Mouse (Mus musculus) liver, embryonic 11.5 days (tissue): ENCODE results near the gene Zfp709. TPM values are rescaled to one million over a fixed set of nuclear protein-coding genes. Genes with fewer than 3 reads are reported as not detected.
A peak's percentile ranks its signal among the peaks of the same experiment; 100 is the strongest.
"Not testable (repeated sequence)": the region's sequence is repeated elsewhere in the genome, so short reads cannot be mapped to it uniquely, and the experiment has no call there.

ENCODE experiments used
- ATAC-seq: fragments of 200-750 bp; cut with Nextera tagmentation; replicated peaks from 2 replicates; pipeline ENCODE4 v1.8.0; 2017; ENCODE audit warnings: moderate number of reproducible peaks, mild to moderate bottlenecking, moderate TSS enrichment, moderate library complexity; ENCODE audit not compliant: low FRiP score
- DNase-seq: peaks from one replicate; pipeline ENCODE4 v3.0.0-alpha.2; 2017; ENCODE audit warnings: low spot score
- H3K27ac ChIP-seq: fragments of 300-500 bp; sonication (generic); 2 replicates; pipeline ENCODE4 v1.5.1; 2014; ENCODE audit warnings: mild to moderate bottlenecking, low read depth, low read length, control low read depth
- H3K27me3 ChIP-seq: fragments of 300-500 bp; sonication (generic); replicated peaks from 2 replicates; pipeline ENCODE4 v1.6.1; 2014; ENCODE audit warnings: low read length, mixed read lengths; ENCODE audit not compliant: control insufficient read depth, insufficient read depth
- H3K36me3 ChIP-seq: fragments of 300-500 bp; sonication (generic); 2 replicates; pipeline ENCODE4 v1.6.1; 2014; ENCODE audit warnings: mild to moderate bottlenecking, low read length, moderate library complexity, mixed read lengths; ENCODE audit not compliant: control insufficient read depth, insufficient read depth
- H3K4me1 ChIP-seq: fragments of 300-500 bp; sonication (generic); replicated peaks from 2 replicates; pipeline ENCODE4 v1.6.1; 2014; ENCODE audit warnings: low read length, mixed read lengths; ENCODE audit not compliant: control insufficient read depth, insufficient read depth
- H3K4me2 ChIP-seq: fragments of 300-500 bp; sonication (generic); 2 replicates; pipeline ENCODE4 v1.6.1; 2014; ENCODE audit warnings: mild to moderate bottlenecking, control low read depth, moderate library complexity
- H3K4me3 ChIP-seq: fragments of 300-500 bp; sonication (generic); 2 replicates; pipeline ENCODE4 v1.5.1; 2014; ENCODE audit warnings: low read depth, low read length, control low read depth
- H3K9ac ChIP-seq: fragments of 300-500 bp; sonication (generic); 2 replicates; pipeline ENCODE4 v1.6.1; 2014; ENCODE audit warnings: low read depth, low read length, control low read depth
- H3K9me3 ChIP-seq: fragments of 300-500 bp; sonication (generic); 2 replicates; pipeline ENCODE4 v1.6.1; 2016; ENCODE audit warnings: low read length, inconsistent platforms, mixed read lengths; ENCODE audit not compliant: control insufficient read depth
- WGBS: fragments of 180-500 bp; shearing (Covaris S2); extraction: QIAGEN DNeasy Blood & Tissue Kit; methylation state at CpG from one replicate; pipeline ENCODE4 v1.1.7; 2014; 5-methylcytosine and 5-hydroxymethylcytosine counted together
- polyA plus RNA-seq: library from polyadenylated mRNA; unstranded; fragments of >200 nt; fragmentation: Nextera tagmentation; extraction: Ambion mirVana; gene quantifications from 2 replicates; pipeline ENCODE4 v1.2.1, GENCODE M21; 2014

Zfp709 gene
- polyA plus RNA-seq, 1 experiment from 2014 or later, result 3.9 TPM

GRCm38 (mm10) chr8:71856630-71857328 lies 25.0 kb upstream of the Zfp709 start:
- H3K9ac ChIP-seq, H3K4me2 ChIP-seq, ATAC-seq, H3K36me3 ChIP-seq, H3K4me1 ChIP-seq, DNase-seq, H3K9me3 ChIP-seq, H3K4me3 ChIP-seq, H3K27me3 ChIP-seq, H3K27ac ChIP-seq: not testable (repeated sequence)
- WGBS, result 79% methylated on average over 8 of the region's 10 CpGs

- 75% methylated on average over 2 of the region's 2 CpGs for WGBS
- not testable (repeated sequence) for H3K27me3 ChIP-seq, H3K36me3 ChIP-seq
Observed at GRCm38 (mm10) chr8:71857364-71857763, 24.5 kb upstream of the Zfp709 start.

GRCm38 (mm10) chr8:71861551-71861950 lies 20.3 kb upstream of the Zfp709 start:
- not testable (repeated sequence) for H3K4me1 ChIP-seq, ATAC-seq, H3K9me3 ChIP-seq, H3K36me3 ChIP-seq, H3K4me2 ChIP-seq, H3K9ac ChIP-seq, H3K4me3 ChIP-seq, H3K27me3 ChIP-seq, DNase-seq, H3K27ac ChIP-seq
- WGBS, result 62% methylated on average over 1 of the region's 1 CpGs

More at GRCm38 (mm10) chr8:71857364-71857763, 24.5 kb upstream of the Zfp709 start:
- H3K4me3 ChIP-seq, H3K4me2 ChIP-seq, ATAC-seq, DNase-seq, H3K4me1 ChIP-seq, H3K9ac ChIP-seq, H3K27ac ChIP-seq, H3K9me3 ChIP-seq: not testable (repeated sequence)

- H3K36me3 ChIP-seq, H3K4me2 ChIP-seq, H3K27me3 ChIP-seq, DNase-seq, H3K4me1 ChIP-seq, H3K9me3 ChIP-seq, H3K27ac ChIP-seq, H3K4me3 ChIP-seq, ATAC-seq, H3K9ac ChIP-seq: not testable (repeated sequence)
Observed at GRCm38 (mm10) chr8:71862038-71862437, 19.8 kb upstream of the Zfp709 start.

- H3K9ac ChIP-seq, H3K9me3 ChIP-seq, ATAC-seq, H3K4me2 ChIP-seq, H3K4me3 ChIP-seq, H3K27me3 ChIP-seq, H3K4me1 ChIP-seq, DNase-seq, H3K27ac ChIP-seq, H3K36me3 ChIP-seq: not testable (repeated sequence)
- WGBS, result 48% methylated on average over 11 of the region's 11 CpGs
Observed at GRCm38 (mm10) chr8:71900666-71901065, 18.8 kb downstream of the Zfp709 start.

- H3K4me2 ChIP-seq, H3K4me1 ChIP-seq, H3K27ac ChIP-seq, ATAC-seq, H3K36me3 ChIP-seq, H3K27me3 ChIP-seq, H3K4me3 ChIP-seq, H3K9ac ChIP-seq, DNase-seq, H3K9me3 ChIP-seq: not testable (repeated sequence)
- WGBS, result 63% methylated on average over 1 of the region's 1 CpGs
Observed at GRCm38 (mm10) chr8:71903084-71903483, 21.3 kb downstream of the Zfp709 start.

- WGBS, result 93% methylated on average over 1 of the region's 1 CpGs
- no peak for ATAC-seq
Observed at GRCm38 (mm10) chr8:71906809-71907208, 25.0 kb downstream of the Zfp709 start.

GRCm38 (mm10) chr8:71907798-71908257 lies 26.0 kb downstream of the Zfp709 start:
- Histone ChIP-seq H3K27me3 (no peaks in the 10 kb centered on the region), H3K4me3 (peak overlapping the region; percentile 79), H3K9ac (peak overlapping the region; percentile 93; the same call in 1 of the 2 replicates), H3K9me3 (no peaks in the 10 kb centered on the region), H3K36me3 (no peaks in the 10 kb centered on the region), H3K27ac (peak overlapping the region; percentile 89; the same call in 1 of the 2 replicates), H3K4me1 (no peaks in the 10 kb centered on the region), H3K4me2 (peak overlapping the region; percentile 71)
- ATAC-seq, result no peak
- WGBS, result 92% methylated on average over 5 of the region's 5 CpGs
- DNase-seq, result no peak

More at GRCm38 (mm10) chr8:71906809-71907208, 25.0 kb downstream of the Zfp709 start:
- Histone ChIP-seq H3K4me3 (no peak overlapping the region), H3K36me3 (no peaks in the 10 kb centered on the region), H3K27ac (no peak overlapping the region), H3K4me2 (no peak overlapping the region), H3K9me3 (no peaks in the 10 kb centered on the region), H3K4me1 (no peaks in the 10 kb centered on the region), H3K27me3 (no peaks in the 10 kb centered on the region), H3K9ac (no peak overlapping the region)
- DNase-seq, result no peak
